Mouse (Mus musculus) stomach, embryonic 16.5 days (tissue): ENCODE measurements around the gene Tm4sf5. TPM values are rescaled to one million over a fixed set of nuclear protein-coding genes. Genes with fewer than 3 reads are reported as not detected.
"Not testable (repeated sequence)": the region's sequence is repeated elsewhere in the genome, so short reads cannot be mapped to it uniquely, and the experiment has no call there.

Experiments used
- ATAC-seq: fragments of 200-750 bp; cut with Nextera tagmentation; 2 replicates; pipeline ENCODE4 v1.8.0; 2017; ENCODE audit warnings: moderate number of reproducible peaks, moderate TSS enrichment; ENCODE audit not compliant: insufficient read depth, low FRiP score
- H3K27ac ChIP-seq: fragments of 300-500 bp; sonication (generic); 2 replicates; pipeline ENCODE4 v1.5.1; 2014; ENCODE audit warnings: low read length
- H3K27me3 ChIP-seq: fragments of 300-500 bp; sonication (generic); 2 replicates; pipeline ENCODE4 v1.6.1; 2014; ENCODE audit warnings: low read length, control low read depth, mixed read lengths; ENCODE audit not compliant: control insufficient read depth, insufficient read depth
- H3K36me3 ChIP-seq: fragments of 300-500 bp; sonication (generic); 2 replicates; pipeline ENCODE4 v1.6.1; 2014; ENCODE audit warnings: low read length; ENCODE audit not compliant: control insufficient read depth, insufficient read depth
- H3K4me1 ChIP-seq: fragments of 300-500 bp; sonication (generic); 2 replicates; pipeline ENCODE4 v1.6.1; 2014; ENCODE audit warnings: low read length, control low read depth, mixed read lengths; ENCODE audit not compliant: control insufficient read depth, insufficient read depth
- H3K4me2 ChIP-seq: fragments of 300-500 bp; sonication (generic); 2 replicates; pipeline ENCODE4 v1.6.1; 2014; ENCODE audit warnings: low read depth, low read length, mixed read lengths
- H3K4me3 ChIP-seq: fragments of 300-500 bp; sonication (generic); replicated peaks from 2 replicates; pipeline ENCODE4 v1.5.1; 2014; ENCODE audit warnings: mild to moderate bottlenecking, low read length
- H3K9ac ChIP-seq: fragments of 300-500 bp; sonication (generic); 2 replicates; pipeline ENCODE4 v1.6.1; 2014; ENCODE audit warnings: low read length
- H3K9me3 ChIP-seq: fragments of 300-500 bp; sonication (generic); replicated peaks from 2 replicates; pipeline ENCODE4 v1.6.1; 2016; ENCODE audit warnings: low read length, control low read depth; ENCODE audit not compliant: control insufficient read depth
- WGBS: fragments of 180-500 bp; shearing (Covaris S2); extraction: QIAGEN DNeasy Blood & Tissue Kit; methylation state at CpG from one replicate; pipeline ENCODE4 v1.1.7; 2014; 5-methylcytosine and 5-hydroxymethylcytosine counted together
- polyA plus RNA-seq: library from polyadenylated mRNA; unstranded; fragments of >200 nt; fragmentation: Nextera tagmentation; extraction: Ambion mirVana; gene quantifications from 2 replicates; pipeline ENCODE4 v1.2.1, GENCODE M21; 2015

Gene Tm4sf5
- polyA plus RNA-seq, 1 experiment from 2014 or later: 58.3 TPM

DNA sequence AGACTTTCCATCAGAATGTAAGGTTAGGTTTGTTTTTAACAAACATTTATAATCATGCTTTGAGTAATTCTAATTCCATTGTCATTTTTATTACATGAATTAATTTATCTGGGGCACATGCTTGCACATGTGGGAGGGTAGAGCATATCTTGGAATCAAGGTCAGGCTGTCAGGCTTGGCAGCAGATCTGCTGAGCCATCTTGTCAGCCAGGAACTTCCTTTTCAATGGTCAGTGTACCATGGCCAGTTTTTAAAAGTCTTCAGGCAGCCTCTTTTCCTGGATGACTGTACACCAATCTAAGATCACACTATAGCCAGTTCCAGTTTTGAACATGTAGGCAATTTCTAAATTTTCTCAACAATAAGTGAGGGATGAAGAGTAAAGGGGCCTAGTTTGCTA is 32.3 kb upstream of the Tm4sf5 start:
- Histone ChIP-seq H3K4me2 (no peak overlapping the region), H3K36me3 (no peaks in the 10 kb centered on the region), H3K4me3 (no peak overlapping the region), H3K9ac (no peak overlapping the region), H3K27ac (no peak overlapping the region), H3K27me3 (no peaks in the 10 kb centered on the region), H3K4me1 (peaks cover 4% of the 10 kb centered on the region; the same call in 1 of the 2 replicates), H3K9me3 (no peaks in the 10 kb centered on the region)
- no peak for ATAC-seq

DNA sequence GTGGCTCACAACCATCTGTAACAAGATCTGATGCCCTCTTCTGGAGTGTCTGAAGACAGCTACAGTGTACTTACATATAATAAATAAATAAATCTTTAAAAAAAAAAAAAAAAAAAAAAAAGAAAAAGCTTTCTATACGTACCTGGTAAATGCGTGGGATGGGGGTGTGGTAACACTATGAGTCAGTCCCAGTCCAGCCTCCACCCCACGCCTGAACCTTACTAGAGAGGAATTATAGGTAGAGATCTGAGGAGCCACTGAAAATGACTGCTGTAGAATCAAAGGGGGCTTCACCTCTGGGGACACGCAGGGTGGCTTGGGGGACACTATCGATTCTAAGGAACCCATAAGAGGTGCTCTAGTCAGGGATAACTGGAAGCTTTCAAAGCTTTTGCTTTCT is 31.8 kb upstream of the Tm4sf5 start:
- 82% methylated on average over 5 of the region's 5 CpGs for WGBS
- H3K27ac ChIP-seq, ATAC-seq: not testable (repeated sequence)

DNA sequence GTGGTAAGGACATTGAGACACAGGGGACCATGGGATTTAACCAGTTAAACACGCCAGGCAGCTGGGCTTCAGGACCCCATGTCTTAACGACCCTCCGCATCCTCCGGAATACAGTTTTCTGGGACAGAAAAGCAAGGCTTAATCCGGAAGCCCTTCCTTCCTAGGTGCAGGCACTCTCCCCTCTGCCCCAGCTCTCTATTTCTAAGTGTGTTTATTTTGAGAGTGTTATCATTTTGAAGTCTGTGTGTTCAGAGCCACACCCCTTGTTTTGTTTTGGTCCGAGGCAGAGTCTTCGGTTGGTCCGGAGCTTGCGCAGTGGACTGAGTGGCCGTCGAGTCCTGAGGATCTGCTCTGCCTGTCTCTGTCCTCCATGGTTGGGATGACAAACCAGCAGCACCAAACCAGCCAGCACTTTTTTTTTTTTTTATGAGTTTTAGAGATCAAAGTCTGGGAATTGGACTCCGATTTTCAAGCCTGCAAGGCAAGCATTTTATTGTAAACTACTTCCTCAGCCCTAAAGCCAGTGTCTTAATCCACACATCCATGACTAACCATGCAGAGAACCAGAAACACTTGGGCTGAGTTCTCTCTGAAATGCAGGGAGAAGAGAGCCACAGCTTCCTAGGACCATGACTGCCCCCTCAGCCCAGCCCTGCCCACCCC is 30.0 kb upstream of the Tm4sf5 start:
- Histone ChIP-seq H3K4me2 (0 out of 2 replicates have a peak overlapping the region, but pooled peaks have one; percentile 1), H3K9ac (no peak overlapping the region), H3K4me1 (no peaks in the 10 kb centered on the region), H3K36me3 (no peaks in the 10 kb centered on the region), H3K9me3 (no peaks in the 10 kb centered on the region), H3K4me3 (no peak overlapping the region), H3K27ac (no peak overlapping the region), H3K27me3 (no peaks in the 10 kb centered on the region)
- ATAC-seq: no peak
- 57% methylated on average over 12 of the region's 12 CpGs for WGBS

More for the DNA sequence above, 31.8 kb upstream of the Tm4sf5 start:
- not testable (repeated sequence) for H3K4me1 ChIP-seq, H3K36me3 ChIP-seq, H3K9ac ChIP-seq, H3K4me3 ChIP-seq, H3K4me2 ChIP-seq, H3K9me3 ChIP-seq, H3K27me3 ChIP-seq

- Histone ChIP-seq H3K4me3 (no peak overlapping the region), H3K27me3 (no peaks in the 10 kb centered on the region), H3K4me2 (no peak overlapping the region), H3K9ac (no peak overlapping the region), H3K27ac (no peak overlapping the region), H3K9me3 (no peaks in the 10 kb centered on the region), H3K36me3 (no peaks in the 10 kb centered on the region), H3K4me1 (no peaks in the 10 kb centered on the region)
- 34% methylated on average over 2 of the region's 2 CpGs for WGBS
- no peak for ATAC-seq
Observed at GRCm38 (mm10) chr11:70485498-70485897, 19.5 kb upstream of the Tm4sf5 start.

- 35% methylated on average over 4 of the region's 4 CpGs for WGBS
Observed at GRCm38 (mm10) chr11:70487816-70488215, 17.2 kb upstream of the Tm4sf5 start.

GRCm38 (mm10) chr11:70489138-70489537 is 15.9 kb upstream of the Tm4sf5 start:
- no peak overlapping the region for H3K4me3 ChIP-seq
- WGBS: 87% methylated on average over 3 of the region's 3 CpGs
- no peaks in the 10 kb centered on the region for H3K36me3 ChIP-seq
- H3K27ac ChIP-seq: no peak overlapping the region
- no peak overlapping the region for H3K4me2 ChIP-seq
- H3K4me1 ChIP-seq: no peaks in the 10 kb centered on the region
- no peak overlapping the region for H3K9ac ChIP-seq
- no peaks in the 10 kb centered on the region for H3K27me3 ChIP-seq
- no peak for ATAC-seq
- H3K9me3 ChIP-seq: 0 out of 2 replicates have a peak, but pooled peaks cover 3% of the 10 kb centered on the region

More at GRCm38 (mm10) chr11:70487816-70488215, 17.2 kb upstream of the Tm4sf5 start:
- no peak overlapping the region for H3K9ac ChIP-seq
- H3K4me2 ChIP-seq: no peak overlapping the region
- 0 out of 2 replicates have a peak, but pooled peaks cover 3% of the 10 kb centered on the region for H3K9me3 ChIP-seq
- ATAC-seq: no peak
- no peak overlapping the region for H3K4me3 ChIP-seq
- no peaks in the 10 kb centered on the region for H3K4me1 ChIP-seq
- no peaks in the 10 kb centered on the region for H3K36me3 ChIP-seq
- no peaks in the 10 kb centered on the region for H3K27me3 ChIP-seq
- no peak overlapping the region for H3K27ac ChIP-seq

DNA sequence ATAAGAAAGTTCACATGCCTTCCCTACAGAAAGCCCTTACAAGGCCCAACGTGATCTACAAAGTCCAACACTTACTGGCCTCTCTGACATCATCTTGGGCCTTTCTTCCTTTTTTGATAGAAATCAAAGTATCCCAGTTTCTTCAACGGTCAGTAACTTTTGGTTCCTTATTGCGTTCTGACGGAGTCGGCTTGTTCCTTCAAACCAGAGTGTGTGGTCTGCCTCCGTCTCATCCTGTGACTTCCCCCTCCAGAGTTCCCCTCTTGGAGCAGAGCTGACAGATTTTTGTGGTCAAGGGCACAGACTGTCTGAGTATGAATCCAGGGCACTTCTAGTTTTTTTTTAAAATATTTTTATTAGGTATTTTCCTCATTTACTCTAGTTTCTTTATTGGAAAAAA is 15.4 kb upstream of the Tm4sf5 start:
- H3K4me3 ChIP-seq: no peak overlapping the region
- H3K9ac ChIP-seq: no peak overlapping the region
- H3K9me3 ChIP-seq: 0 out of 2 replicates have a peak, but pooled peaks cover 3% of the 10 kb centered on the region
- no peak for ATAC-seq
- H3K36me3 ChIP-seq: no peaks in the 10 kb centered on the region
- H3K4me2 ChIP-seq: no peak overlapping the region
- 82% methylated on average over 6 of the region's 6 CpGs for WGBS
- H3K27me3 ChIP-seq: no peaks in the 10 kb centered on the region
- H3K4me1 ChIP-seq: no peaks in the 10 kb centered on the region
- H3K27ac ChIP-seq: no peak overlapping the region

DNA sequence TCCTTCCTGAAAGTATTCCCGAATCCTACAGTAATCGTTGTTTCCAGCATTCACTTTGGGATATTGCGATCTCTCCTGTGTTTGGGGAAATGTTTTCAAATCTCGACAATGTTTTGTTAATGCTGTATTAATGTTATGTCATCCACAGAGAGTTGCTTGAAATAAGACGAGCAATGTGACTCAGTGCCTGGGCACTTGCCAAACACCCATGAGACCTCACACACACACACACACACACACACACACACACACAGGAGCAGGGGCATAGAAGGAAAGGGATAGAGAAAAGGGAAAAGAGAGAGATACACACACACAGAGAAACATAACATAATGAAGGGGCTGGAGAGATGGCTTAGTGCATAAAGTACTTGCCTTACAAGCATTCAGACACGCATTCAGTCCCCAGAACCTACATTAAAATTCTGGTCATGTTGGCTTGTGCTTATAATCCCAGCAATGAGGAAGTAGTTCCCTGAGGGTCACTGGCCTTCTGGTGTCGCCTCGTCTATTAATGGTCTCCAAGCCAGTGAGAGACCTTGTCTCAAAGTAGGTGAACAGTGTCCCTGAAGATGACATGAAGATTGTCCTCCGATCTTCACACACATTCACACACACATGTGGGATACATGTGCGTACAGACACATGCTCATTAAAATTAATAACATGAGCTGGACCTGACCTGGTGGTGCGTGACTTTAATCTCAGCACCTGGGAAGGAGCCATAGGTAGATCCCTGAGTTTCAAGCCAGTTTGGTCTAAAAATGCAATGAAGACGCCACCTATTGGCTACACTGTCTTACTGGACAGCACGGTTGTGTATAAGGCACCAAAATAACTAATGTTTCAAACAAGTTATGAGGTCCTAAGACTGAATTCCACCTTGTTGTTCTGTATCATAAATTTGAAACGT is 5.2 kb upstream of the Tm4sf5 start:
- ATAC-seq: peak; percentile 44; the same call in 1 of the 2 replicates
- WGBS: 63% methylated on average over 14 of the region's 14 CpGs
- no peak overlapping the region for H3K9ac ChIP-seq

DNA sequence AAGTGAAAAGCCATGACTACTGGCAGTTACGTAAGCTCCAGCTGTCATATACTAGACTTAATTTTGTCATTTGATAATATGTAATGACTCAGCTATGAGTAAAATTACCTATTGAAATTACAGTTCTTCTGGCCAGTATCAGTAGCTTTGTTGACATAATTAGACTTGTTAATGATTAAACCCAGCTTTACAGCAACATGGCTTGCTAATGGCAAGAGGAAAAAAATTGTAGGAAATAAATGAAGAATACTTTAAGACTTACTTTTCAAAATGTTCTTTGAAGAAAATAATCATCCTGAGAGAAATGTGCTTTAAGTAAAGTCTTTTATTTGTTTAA is 4.6 kb upstream of the Tm4sf5 start:
- H3K9ac ChIP-seq: no peak overlapping the region
- no peaks in the 10 kb centered on the region for H3K27me3 ChIP-seq
- 57% methylated on average over 1 of the region's 1 CpGs for WGBS
- H3K9me3 ChIP-seq: no peaks in the 10 kb centered on the region
- H3K4me1 ChIP-seq: no peaks in the 10 kb centered on the region
- peak; percentile 53; the same call in 1 of the 2 replicates for ATAC-seq
- no peak overlapping the region for H3K4me3 ChIP-seq
- H3K36me3 ChIP-seq: no peaks in the 10 kb centered on the region
- no peak overlapping the region for H3K4me2 ChIP-seq
- no peak overlapping the region for H3K27ac ChIP-seq

More for the DNA sequence above, 5.2 kb upstream of the Tm4sf5 start:
- Histone ChIP-seq H3K4me1 (no peaks in the 10 kb centered on the region), H3K4me3 (no peak overlapping the region), H3K4me2 (no peak overlapping the region), H3K27ac (peak overlapping the region; percentile 38; the same call in 1 of the 2 replicates), H3K36me3 (no peaks in the 10 kb centered on the region), H3K27me3 (no peaks in the 10 kb centered on the region), H3K9me3 (no peaks in the 10 kb centered on the region)
